Mouse (Mus musculus): ENCODE measurements around the gene Ahsg. TPM values are rescaled to one million over a fixed set of nuclear protein-coding genes. Genes with fewer than 3 reads are reported as not detected.

Gene Ahsg
- total RNA-seq (2021) = 10 to 100 TPM in 1 of 2 experiments, 1 to 10 TPM in 1; 8.4 to 13.5 TPM
- long read RNA-seq, experiment 1, partial matches to known transcripts = 0 of 6 reads
- long read RNA-seq, experiment 1, other reads (novel, unspliced or antisense) = 5 of 6 reads
- long read RNA-seq, experiment 2, partial matches to known transcripts = 19 of 21 reads
- long read RNA-seq, experiment 2, other reads (novel, unspliced or antisense) = 0 of 21 reads

DNA sequence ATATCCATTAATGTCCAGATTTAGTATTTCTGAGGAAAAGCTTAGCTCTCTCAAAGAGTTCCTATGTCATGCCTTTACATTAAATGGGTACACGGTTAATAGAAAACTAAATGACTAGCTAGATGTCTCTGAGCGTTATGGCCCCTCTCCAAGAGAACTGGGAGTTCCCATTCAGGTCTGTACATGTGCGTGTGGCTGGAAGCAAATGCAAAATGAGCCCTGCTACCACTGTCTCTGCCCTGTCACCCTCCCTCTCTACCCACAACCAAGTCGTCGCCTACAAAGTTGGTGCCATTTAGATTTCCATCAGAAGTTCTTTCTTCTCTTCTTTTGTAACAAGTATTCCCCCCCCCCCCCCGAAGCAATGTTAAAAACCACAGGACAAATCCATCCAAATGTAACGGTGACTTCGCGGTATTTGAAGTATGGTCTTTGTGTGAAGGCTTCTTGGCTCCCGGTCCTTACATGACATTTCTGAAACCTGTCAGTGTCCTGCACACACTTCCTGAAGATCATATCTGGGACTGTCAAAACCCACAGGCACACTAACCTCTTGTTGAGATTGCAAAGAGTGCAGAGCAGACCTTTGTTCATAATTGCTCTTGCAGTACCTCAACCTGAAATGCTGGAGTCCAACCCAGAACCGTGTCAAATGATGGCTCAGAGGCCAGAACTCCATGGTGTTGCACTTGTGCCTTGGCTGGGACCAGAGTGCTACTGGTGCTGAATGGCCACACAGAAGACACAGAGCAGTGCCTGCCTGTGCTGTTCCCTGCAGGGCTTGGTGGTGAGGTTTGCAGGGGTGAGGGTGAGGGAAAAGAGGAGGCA, at the start of gene Ahsg:
Ahsg (plus strand) TSS at position 595 of the 828 bp plus-strand sequence.
- no peak for DNase-seq

DNA sequence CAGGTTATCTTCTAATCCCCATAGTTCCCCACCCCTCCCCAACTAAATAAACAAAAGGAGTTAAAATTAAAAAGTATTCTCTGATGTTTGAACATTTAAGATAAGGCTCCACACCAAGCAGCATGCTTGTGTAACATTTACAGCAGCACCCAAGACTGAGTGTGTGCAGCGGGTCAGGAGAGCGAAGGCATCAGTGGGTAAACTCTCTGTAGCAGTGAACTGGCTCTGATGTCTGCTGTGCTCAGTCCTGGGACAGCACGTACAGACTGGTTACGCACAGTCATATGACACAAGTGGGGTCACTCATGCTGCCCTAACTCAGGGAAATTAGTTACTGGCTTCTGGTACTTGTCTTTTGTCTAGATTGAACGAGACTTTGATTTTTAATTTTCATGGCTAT, 48.2 kb upstream of the Ahsg start:
- DNase-seq = no peak

DNA sequence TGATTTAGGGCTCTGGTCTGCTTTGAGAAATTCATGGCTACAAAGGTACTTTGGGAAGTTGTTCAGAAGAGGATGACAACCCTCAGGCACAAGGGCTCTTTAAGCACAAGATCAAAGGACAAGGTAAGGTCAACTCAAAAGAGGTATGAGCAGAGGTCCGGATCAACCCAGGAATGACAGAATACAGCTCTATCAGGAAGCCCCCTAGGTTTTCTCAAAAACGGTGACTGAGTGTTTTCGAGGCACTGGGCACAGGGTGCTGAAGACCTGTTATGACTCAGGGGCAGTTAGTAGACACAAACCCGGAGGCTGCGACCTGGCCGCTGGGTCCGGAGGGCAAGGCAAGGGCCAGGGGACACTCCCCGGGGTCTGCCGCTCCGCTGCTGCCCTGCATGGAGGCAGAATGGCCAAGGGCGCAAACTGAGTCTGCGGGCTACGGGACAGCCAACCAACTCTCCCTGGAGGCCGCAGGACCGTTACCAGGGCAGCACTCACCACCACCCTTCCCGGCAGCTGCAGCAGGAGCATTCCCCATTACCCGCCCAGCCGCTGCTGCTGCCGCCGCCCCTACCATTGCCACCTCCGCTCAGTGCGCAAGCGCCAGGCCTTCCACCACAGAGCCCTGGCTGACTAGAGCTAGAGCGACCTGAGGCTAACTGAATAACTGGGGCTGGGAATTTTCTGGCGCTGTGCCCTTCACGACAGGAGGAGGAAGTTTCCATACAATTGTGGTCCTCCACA, 46.8 kb upstream of the Ahsg start:
- peak; percentile 84 to 85 for DNase-seq

DNA sequence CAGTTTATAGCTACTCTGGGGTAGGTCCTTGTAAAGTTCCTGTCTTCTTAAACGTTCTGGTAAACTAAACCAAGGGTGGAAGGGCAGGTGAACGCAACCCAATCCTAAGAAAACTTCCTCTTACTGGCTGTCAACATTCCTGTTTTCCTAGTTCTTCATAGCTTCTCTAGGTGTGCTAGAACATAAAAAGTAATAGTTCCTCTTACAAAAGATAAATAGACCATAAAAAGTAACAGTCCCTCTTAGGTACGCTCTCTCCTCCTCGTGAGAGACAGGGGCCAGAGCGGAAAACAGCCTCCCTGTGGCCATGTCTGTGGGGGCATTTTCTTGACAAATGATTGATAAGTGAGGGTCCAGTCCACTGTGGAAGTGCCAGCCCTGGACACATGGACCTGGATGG, 46.2 kb upstream of the Ahsg start:
- no peak for DNase-seq

DNA sequence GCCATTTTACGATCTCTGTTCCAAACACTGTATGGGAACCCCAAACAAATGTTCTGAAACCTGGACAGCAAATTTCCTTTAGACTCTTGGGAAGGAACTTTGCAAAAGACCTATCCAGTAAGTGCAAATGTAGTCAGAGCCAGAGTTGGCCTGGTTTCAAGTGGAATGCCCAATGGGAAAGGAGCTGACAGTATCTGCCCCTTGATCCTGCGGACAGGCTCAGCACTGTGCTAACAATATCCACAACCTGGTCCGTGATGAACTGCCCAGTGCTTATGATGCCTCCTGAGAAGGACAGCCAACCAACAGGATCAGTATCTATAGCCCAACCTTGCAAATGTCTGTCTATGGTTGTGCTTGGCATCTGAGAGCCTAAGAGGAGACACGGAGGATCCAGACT, 45.6 kb upstream of the Ahsg start:
- no peak for DNase-seq

- no peak for DNase-seq
Measured at GRCm38 (mm10) chr16:22847686-22848085, 43.4 kb upstream of the Ahsg start.

DNA sequence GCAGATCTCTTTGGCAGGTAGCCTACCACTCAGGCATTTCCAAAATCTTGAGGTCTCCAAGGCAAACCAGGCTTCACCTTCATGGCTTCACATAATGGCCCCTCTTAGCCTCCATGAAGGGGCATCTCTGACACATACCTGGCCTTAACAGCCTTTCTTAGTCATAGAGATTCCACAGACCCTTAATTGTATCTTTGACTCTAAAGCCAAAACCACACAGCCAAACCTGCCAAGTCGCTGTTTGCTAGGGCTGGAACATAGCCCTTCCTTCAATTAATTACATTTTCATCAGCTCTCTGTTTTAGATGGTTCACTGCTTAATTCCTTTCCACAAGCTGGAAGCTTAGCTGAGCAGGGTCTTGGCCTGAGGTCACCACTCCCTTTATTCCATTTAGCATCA, 42.7 kb upstream of the Ahsg start:
- DNase-seq = no peak

GRCm38 (mm10) chr16:22852709-22853108, 38.4 kb upstream of the Ahsg start:
- no peak for DNase-seq

DNA sequence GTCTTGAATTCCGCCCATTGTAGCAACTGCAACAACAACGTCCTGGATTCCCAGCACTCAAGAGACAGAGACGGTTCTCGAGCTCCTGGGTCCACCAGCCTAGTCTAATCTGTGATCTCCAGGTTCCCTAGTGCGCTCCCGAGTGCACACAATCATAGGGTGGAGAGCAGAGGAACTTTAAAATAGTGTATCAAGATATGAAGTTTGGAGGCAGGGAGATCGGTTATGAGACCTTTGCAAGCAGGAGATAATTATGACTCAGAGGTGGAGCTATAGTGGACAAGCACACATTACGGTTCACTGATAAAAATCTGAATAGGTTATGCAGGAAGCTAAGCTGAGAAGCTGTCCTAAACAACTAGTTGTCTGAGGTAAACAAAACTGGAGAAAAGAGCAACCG, 34.3 kb upstream of the Ahsg start:
- no peak for DNase-seq

DNA sequence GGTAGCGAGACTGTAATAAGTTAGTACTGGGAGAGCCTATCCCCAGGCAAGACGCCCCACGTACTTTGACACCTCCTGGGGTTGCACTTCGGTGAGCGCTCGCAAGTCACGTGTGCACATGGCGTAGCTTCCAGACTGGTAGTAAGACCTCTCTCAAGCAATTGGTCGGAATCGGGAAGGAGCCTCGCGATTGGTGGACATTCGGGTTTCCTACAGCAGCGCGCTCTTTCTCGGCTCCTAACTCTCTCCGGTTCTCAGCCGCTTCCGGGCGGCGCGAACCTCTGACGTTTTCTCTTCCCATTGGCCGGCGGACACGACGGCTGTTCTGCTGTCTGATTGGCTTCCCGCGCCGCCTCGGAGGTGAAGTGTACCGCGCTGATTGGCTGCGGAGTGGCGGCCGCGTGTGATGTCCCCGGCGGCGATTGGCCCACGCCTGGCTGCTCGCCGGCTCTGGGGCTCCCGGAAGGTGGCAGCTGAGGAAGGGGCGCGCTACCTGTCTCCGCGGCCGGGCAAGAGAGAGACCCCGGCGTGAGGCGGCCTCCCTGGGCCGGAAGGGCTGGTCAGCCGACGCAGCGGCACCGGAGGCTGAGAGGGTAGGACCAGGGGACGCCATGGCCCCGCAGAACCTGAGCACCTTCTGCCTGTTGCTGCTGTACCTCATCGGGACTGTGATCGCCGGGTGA, 33.5 kb upstream of the Ahsg start, which contains the start of the genes Tbccd1 and Dnajb11:
Tbccd1 (minus strand) TSS at position 239 of the 683 bp plus-strand sequence.
Dnajb11 (plus strand) TSS at position 415 of the 683 bp plus-strand sequence.
- peak; percentile 99 to 100 for DNase-seq

- no peak for DNase-seq
Measured at GRCm38 (mm10) chr16:22872397-22872796, 18.7 kb upstream of the Ahsg start.

GRCm38 (mm10) chr16:22873369-22873768, 17.7 kb upstream of the Ahsg start:
- DNase-seq = peak in 1 of 2 experiments; percentile 17

DNA sequence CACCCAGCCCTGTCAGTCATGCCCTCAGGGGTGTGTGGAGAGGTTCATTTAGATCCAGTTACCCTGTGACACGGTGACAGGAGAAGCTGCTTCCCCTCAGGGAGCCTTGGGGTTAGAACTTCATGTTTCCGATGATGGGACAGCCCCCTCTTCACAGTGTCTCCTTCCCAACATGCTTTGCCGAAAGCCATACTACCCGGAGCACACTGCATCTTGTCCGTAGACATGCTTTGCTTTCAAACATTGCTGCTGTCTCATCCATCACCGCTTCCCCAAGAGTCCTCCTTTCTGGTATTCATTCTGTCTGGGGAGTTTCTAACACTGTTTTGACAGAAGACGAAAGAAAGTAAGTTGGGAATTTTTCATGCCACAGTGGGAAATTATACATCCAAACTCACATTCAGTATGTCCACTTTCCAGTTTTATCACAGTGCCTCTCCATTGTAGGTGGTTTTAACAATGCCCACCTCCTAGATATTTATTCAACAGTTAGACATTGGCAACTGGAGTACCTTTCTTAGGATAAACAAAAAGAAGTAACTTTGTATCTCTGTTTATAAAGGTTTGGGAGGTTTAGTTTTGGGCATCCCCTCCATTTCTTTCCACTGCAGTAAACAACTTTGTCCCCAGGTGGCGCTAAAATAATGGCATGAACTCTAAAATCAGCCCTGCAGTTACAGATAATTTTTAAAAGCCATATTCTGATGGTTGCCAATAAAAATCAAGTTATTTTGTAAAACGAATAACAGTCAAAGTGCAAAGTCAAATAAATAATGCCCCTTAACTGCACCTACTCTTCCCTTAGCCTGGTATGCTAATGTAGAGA, 14.6 kb upstream of the Ahsg start:
- peak in 1 of 2 experiments; percentile 70 for DNase-seq

GRCm38 (mm10) chr16:22877660-22878390, 13.3 kb upstream of the Ahsg start:
- DNase-seq = peak in 1 of 2 experiments; percentile 15

- DNase-seq = no peak
Measured at GRCm38 (mm10) chr16:22878716-22879115, 12.4 kb upstream of the Ahsg start.

DNA sequence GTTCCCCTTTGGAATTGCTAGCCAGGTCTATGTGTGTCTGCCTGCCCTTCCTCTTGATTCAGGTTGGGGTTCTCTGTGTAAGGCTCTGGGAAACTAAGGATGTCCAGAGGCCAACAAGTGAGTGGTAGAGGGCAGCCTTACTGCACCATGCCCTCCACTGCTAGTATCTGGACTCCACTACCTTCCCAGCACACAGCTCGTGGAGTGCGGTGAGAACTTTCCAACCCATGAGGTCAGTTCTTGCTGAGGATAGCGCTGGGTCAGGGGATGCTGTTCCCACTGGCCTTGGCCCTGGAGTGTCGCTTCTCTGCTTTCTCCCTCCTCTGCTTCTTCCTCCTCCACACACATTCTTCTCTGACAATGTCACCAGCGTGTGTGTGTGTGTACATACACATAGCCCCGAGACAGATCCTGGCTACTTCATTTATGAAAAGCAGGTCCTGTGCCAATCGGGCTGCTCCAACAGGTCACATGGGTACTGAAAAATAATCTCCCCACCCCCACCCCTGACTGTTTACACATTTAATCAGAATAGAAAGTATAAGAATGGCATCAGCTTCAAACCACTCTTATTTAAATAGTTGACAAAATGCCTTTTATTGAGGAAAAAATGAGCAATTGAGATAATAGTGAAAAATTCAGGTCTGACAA, 11.0 kb upstream of the Ahsg start:
- no peak for DNase-seq

- DNase-seq = peak in 1 of 2 experiments; percentile 34
Measured at GRCm38 (mm10) chr16:22880900-22881299, 10.2 kb upstream of the Ahsg start.

GRCm38 (mm10) chr16:22881487-22881886, 9.6 kb upstream of the Ahsg start:
- DNase-seq = peak; percentile 38 to 60

DNA sequence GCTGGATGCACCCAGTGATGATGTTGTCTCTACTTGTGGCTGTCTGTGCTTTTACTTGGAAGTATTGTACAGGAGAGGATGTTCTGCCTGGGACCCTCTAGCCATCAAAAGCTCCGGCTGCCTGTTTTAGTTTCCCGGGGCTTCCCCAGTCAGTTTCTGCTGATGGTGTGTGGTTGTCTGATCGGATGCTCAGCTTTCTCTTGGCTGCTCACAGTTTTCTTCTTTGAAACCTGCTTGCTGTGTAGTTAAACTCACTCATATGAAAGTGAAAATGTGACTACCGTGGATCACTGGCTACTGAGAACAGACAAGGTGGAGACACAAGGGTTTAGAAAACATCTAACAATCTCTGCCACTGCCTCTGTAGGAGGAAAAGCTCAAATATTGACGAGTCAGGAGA, 7.6 kb upstream of the Ahsg start:
- no peak for DNase-seq

DNA sequence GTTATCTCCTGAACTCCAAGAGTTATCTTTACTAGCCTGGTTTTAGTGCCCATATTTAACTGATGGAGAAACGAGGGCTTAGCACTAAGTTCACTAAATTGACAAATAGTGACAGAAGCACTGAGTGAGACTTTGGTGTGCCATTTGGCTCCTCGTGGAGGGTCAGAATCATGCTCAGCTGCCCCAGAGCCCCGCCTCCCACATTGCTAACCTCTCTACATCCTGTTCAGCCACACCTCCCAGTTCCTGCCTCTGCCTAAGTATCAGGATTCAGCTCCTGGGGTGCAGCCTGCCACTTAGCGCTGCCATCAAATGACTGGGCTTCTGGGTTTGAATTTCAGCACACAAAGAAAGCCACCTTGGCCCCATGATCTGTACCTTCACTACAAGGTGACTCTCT, 5.7 kb upstream of the Ahsg start:
- DNase-seq = no peak
